Mouse (Mus musculus) liver, embryonic 14.5 days (tissue): ENCODE measurements around the gene Olfr279.

ENCODE experiments used
- CTCF ChIP-seq: IDR thresholded peaks from 2 replicates; pipeline ENCODE4 v1.5.1; 2016; ENCODE audit warnings: antibody characterized with exemption, low read depth, control low read depth
- EP300 ChIP-seq: IDR thresholded peaks from 2 replicates; pipeline ENCODE4 v1.6.1; 2016; ENCODE audit warnings: antibody characterized with exemption, low read depth

DNA sequence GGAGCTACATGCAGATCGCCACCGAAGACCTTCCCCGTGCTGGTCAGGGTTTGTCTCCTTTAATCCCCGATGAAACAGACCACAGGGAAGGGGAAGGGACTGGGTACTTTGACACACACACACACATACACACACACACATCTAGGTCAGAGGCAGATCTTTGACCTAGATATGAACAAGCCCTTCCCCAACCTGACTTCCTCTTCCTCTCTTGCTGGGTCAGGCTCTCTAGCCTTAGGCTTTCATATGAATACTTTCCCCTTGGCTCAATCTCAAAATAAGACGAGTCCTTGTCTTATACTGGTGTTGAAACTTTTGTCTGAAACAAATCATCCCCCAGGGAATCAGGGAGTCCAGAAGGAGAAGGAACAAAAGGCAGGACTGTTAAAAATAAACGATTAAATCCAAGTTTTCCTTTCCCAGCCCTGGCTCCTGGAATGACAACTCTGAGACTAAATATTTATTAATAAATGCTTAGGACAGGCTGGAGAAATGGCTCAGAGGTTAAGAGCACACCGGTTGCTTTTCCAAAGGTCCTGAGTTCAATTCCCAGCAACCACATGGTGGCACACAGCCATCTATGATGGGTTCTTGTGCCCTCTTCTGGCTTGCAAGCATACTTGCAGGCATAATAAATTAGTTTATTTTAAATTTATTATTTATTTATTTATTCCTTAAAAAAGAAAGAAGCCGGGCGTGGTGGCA lies 14.2 kb downstream of the Olfr279 start:
- TF ChIP-seq EP300 (no peak), CTCF (no peak)
